Mouse (Mus musculus) kidney, adult 11 months (tissue): Measurements from ENCODE around the gene Hoxa9.

ENCODE experiments used
- DNase-seq: peaks from one replicate; pipeline ENCODE4 v3.0.0; 2022

The Hoxa9 gene

GRCm38 (mm10) chr6:52242801-52243332 lies 12.0 kb upstream of the Hoxa9 start:
- DNase-seq = no peak

GRCm38 (mm10) chr6:52241001-52241621 lies 10.2 kb upstream of the Hoxa9 start:
- DNase-seq = no peak

DNA sequence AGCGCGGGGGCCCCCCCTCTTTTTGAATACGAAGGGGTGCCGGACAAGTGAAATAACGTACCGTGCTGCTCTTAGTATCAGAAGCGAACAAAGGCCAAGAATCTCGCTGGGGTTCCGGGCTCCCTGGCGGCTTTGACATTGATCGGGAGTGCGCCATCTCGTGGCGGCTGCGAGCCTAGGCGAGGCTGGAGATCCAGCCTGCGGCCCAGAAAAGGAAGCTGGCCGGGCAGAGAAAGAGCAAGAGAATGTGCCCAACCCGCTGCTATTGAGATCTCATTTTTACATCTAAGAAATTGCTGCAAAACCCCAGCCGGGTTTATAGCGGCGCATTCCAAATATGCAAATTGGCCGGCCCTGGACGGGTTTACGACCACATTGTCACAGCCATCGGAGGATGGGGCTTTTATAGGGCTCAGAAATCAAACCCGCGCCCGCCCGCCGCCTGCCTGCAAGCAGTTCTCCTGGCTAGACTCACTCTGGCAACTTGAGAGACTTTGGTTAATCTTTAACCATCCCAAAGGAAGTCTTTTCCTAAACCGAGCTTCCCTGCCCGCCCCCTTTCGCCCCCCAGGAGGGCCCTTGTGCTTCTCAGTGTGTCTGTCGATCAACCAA lies 9.6 kb upstream of the Hoxa9 start, which contains the start of gene Hoxa10:
Hoxa10 (minus strand) TSS at position 466 of the 612 bp plus-strand sequence.
- peak; percentile 89 for DNase-seq

DNA sequence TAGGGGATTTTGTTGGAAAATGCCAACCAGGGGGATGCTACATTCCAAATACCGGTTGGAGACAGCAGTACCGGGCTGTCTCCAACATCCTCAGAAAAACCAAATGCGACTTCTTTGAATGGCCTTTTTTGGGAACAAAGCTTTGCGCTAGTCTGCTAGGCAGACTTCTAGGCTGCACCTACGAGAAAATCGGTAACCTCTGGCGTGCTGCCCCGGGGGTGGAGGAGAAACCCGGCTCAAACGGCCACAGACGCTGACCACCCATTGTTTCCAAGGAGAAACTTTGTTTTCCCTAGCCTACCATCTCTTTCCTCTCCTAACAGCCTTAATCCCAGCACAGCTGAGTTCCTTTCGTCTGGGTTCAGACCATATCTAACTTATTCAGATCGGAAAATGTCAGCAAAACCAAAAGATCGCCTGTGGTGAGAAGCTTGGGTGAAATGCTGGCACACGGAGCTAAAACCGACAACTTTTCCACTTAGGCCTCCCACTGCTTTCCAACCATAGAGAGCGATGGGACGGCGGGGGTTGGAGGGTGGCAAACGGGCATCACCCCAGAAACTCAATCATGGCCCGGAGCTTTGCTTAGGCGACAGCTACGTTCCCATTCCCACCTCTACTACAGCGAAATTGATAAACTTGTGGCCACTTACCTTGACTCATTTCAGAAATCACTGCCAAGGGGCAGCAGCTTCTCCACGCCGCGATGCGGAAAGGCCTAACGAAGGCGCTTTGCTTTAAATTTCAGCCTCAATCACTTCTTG lies 8.9 kb upstream of the Hoxa9 start:
- no peak for DNase-seq

- DNase-seq = no peak
These were observed 8.1 kb upstream of the Hoxa9 start for GRCm38 (mm10) chr6:52238976-52239375.

GRCm38 (mm10) chr6:52238155-52238545 lies 7.3 kb upstream of the Hoxa9 start:
- DNase-seq = no peak

DNA sequence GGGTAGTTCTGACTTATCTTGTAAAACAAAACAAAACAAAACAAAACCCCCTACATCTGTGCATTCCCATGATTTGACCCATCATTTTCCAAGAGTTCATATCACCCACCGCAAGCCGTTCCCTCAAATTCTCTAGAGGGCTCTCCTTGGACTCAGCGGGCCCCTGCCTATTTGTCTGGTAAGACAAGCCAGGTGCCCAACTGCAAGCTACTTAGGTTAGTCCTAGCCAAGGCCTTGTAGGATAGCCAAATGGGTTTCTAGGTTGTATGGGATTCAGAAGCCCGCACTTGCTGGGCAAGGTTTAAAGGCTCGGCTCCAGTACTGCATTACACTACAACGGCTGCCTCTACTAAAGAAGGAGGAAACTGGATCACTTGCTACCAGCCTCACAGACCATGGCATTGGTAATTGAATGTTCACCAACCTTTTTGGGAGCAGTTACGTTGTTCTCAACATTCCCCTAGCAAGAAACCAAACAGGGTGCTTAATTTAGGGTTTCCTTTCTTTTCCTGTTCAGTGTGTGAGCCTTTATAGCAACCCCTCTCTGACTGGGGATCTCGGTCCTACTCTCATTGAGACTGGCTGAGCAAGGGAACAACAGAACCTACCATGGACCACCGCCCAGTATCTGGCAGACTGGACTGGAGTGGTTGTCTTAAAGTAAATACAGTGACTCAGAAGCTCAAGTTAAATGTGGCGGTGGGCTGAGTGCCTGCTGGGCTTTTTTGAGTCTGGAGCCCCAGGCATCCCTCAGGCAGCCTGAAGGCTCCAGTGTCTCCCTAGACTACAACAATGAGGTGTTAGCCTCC lies 6.7 kb upstream of the Hoxa9 start:
- DNase-seq = no peak

DNA sequence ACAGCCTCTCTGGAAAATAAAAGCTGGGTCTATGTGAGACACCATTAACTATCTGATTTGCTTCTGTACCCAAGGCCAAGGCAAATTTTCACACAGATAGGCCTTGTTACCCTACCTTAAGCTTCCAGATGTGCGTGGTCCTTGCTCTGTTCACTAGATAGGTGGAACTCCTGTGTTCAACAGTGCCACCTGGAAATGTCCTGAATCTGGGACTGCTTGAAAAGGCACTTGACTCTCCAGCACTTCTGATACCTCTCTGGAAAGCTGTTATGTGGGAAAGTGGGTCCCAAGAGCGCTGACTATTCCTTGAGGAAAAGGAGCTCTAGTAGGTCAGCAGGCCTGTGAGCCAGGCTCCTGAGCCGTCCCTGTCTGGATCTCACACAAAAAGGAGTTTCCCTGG lies 5.9 kb upstream of the Hoxa9 start:
- no peak for DNase-seq

DNA sequence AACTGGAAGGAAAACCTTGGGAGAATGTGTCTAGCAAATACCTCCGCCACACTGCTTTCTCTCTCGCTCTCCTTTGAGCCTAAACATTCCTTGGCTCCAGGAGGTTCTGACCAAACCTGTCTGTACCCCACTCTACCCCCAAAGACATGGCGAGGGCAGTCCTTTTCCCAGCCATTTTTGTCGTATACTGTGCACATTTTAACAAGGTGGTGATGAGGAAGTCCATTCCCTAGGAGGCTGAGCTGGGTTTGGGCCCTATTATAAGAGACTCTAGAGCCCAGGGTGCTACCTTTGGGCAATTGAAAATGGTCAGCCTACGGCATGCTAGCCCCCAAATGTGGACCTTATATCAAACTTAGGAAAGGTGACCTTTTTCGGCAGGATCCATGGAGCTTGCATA lies 5.0 kb upstream of the Hoxa9 start:
- no peak for DNase-seq

- no peak for DNase-seq
These were observed 4.4 kb upstream of the Hoxa9 start for GRCm38 (mm10) chr6:52235267-52235666.

DNA sequence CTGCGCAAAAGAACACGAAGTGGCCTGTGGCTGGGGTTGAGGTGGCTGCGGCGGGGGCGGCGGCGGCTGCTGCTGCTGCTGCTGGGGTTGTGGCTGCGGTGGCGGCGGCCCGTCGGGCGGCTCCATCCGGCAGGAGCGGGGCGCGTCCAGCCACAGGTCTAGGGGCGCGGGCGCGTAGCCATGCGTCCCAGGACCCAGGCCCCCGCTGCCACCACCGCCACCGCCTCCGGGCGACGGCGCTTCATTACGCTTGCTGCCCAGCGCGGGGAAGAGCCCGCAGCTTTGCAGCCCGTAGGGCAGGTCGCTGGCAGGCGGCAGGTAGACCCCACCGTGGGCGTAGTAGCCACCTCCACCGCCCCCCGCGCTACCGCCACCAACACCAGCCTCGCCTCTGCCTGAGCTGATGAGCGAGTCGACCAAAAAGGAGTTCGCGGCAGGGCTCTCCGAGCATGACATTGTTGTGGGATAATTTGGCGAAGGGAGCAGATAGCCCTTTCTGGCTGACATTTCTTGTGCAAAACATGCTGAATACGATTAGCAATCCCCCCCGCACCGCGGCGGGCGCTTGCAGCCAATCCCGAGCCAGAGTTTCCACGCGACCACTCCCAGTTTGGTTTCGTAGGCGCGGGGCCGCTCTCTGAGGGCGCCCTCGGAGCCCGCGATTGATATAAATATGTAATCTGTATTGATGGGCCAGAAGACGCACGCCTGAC lies 3.7 kb upstream of the Hoxa9 start:
- peak; percentile 72 for DNase-seq

DNA sequence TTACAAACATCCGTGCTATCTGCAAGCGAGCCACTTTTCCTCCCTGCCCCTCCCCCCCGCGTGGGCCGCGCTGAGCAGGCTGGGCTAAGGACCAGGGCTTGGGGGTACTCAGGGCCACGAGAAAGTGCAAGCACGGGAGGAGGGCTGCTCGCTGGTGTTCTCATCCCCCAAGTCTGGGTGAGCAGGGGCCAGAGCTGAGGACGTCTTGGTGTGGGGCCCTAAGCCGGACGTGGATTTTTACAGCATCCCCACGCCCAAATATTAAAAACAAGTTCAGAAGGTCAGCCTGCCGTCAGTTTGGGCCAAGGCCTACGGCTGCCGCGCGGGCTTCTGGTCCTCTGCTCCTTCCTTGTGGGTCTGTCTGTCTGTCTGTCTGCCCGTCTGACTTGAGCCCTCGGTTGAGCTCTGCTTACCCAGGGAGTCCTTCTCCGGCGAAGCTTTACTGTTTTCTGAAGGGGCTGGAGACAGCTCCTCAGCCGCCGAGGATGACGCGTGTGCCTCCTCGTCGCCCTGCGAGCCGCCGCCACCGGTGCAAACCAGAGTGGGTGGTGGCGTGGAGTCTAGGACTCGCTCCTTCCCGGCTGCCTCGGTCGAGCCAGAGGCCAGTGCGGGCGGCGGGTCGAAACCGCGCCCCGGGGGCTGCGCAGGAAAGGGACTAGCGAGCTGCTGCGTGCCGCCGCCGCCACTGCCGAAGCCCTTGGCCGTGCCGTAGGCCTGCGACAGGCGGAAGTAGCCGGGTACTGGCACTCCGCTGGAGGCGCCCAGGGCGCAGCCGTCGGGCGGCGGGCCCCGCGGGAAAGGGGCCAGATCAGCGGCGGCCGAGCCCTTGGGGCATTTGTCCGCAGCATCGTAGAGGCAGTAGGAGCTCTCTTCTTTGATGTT lies 2.9 kb upstream of the Hoxa9 start:
- peak; percentile 89 for DNase-seq

DNA sequence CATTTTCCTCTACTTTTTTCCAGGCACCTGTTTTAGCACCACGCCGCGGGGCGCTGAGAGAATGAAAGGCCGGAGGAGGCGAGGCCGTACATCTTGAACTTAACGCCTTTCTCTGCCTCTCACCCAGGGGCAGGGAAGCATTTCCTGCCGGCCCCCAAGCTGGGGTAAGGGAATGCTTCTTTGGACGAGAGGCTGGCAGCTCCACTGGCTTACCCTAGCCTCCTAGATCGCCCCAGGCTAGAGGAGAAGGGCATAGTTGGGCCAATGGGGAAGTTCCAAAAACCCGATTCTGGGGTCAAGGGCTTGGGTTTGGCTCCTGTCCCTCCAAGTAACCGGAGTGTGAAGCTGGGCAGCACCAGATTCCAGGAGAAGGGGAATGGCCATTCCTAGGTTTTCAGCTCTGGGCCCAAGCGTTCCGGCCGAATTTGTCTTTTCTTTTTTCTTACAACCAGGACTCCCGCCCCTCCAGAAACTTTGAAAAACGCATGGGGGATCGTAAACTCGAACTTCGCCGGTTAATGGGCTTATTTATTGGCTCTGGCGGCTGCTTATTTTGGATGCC lies 2.2 kb upstream of the Hoxa9 start:
- no peak for DNase-seq

- DNase-seq = peak; percentile 73
These were observed 1.7 kb upstream of the Hoxa9 start for GRCm38 (mm10) chr6:52232568-52232965.

DNA sequence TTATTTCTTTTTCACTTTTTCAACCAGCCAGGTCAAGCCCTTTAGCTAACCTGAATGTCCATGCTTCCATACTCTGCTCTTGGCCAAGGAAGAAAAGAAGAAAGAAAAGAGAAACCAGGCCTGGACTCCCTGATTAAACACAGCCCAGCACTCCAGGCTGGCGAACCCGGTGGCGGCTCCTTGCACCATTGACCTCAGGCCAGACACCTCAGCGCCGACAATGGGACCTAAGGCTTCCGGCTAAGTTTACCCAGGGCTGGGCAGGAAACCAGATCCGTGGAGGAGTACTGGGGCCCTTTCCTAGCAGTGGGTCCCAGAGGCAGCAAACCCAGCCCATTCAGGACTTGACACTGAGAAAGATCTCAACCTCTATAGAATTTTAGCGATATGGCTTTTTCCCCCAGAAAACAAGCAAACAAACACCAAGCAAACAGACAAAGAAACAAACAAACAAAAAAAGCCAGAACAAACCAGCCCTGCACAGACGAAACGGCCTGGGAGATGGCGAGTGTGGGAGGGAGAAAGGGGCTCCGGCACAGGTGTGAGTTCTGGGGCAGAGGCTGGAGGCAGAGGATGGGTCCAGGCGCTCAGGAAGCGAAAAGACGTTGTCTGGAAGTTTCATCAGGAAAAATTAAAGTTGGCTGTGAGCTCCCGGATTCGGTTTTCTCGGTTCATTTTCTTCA lies 1.1 kb upstream of the Hoxa9 start:
- DNase-seq = peak; percentile 59

DNA sequence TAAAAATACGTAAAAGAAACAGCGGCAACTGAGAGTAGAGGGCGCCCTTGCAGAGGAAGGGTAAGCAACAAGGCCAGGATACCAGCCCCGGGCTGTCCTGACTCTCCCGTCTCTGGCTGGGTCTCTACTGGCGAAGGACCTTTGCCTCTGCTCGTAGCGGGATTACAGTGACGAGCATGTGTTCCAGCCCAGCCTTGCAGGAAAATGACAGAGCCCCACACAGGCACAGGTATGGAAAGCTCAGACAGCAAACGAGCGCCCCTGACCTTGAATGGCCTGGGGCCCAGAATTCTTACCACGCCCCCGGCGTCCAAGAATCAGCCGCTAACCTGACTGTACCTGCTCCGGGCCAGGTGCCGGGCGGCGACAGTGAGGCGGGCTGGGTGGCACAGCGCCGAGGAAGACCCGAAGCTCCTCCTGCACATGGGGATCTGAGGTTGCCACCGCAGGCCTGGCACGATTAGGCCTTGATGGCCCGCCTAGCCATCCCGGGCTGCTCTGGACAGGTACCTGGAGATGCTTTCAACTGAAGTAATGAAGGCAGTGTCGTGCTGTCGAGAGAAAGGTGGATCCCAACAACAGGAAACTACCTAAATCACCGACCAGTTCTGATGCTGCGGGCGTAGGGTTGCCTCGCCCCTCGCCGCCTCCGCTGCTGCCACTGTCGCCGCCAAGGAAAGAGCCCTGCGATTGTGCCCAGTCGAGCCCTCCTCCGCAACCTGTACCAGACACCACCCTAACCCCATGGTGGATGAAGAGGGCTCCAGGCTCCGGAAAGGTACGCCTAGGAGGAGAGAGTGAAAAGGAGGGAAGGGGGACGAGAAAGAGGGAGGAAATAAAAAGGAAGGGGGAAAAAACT lies 1.1 kb downstream of the Hoxa9 start:
- peak; percentile 86 for DNase-seq

DNA sequence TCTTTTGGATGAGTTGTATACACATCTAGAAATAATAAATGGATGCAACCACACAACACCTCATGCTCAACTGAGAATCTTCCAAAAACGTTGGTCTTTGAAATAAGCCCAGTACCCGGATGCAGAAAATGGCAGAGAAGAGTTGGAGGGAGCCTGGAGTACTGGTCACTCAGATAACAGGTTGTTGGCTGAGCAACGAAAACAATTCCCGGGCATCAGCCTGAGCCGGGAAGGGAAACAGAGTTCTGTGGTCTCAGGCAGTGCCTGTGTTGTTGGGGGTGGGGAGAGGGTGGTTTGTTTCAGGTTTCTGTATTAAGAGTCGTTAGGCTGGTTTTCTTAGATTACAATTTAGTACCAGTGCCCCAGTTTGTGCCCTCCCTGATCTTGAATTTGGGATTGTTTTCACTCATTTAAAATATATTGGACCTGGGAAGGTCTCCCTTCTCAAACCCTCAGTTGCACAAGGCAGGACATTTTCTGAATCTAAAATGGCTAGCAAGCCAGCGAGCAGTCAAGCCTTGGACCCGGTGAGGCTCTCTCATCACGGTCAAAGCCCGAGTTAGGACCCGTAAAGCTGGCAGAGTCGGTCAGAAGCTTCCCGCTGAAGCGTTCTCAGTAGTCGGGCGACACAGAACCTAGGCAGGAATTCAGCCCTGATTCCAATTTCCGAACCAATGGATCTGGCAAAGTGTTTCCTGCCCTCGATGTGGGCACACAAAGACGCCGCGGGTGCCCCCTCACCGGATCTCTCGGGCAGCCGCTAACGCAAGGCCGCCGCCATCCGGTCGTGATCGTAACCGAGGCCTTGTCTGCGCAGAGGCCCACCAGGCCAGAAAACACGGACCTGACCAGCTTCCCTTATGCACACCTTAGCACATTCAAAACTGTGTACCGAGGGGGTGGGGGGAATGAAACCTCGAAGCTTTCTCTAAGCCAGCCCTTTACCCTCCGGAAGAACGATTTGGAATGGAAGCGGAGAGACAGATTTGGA lies 2.1 kb downstream of the Hoxa9 start:
- DNase-seq = peak; percentile 53
